ENCODE assay signal across 9 mouse cellular contexts in the genomic region with DNA sequence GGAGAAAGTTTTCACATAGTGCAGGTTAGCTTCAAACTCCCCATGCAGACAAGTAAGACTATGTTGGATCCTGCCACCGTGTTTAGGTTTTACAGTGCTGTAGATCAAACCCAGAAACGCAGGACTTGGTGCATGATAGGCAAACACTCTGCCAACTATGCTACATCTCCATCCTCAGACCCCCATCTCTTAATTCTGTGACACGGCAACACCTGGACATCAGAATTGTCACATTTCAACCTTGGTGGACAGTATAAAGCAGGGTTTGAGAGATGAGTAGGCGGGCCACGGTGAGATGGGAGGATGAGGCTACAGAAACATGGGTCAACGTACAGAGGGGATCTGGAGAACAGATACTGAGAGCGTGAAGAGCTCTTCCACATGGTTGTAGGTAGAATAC.
DNase-seq lines count a peak whose midpoint lies in the region; ATAC-seq and TF ChIP-seq lines count a peak whose summit lies in the region.
"Had no signal": no experiment of that assay in that cellular context is flagged by ENCODE, and none has a peak within 500 bp of the region (broad histone marks: within the 10 kb centered on the region; RNA-seq: fewer than 3 reads in every experiment).

No protein-coding gene starts in this region.

- no peak overlapping the region for H3K9ac ChIP-seq in forebrain, embryonic 15.5 days (replicated peaks)

- peak overlapping the region; percentile 47 for H3K4me3 ChIP-seq in heart, embryonic 10.5 days
- peak overlapping the region; percentile 62 for H3K4me3 ChIP-seq in E14TG2a.4 (replicated peaks; ENCODE audit: low read length)
- H3K4me3 ChIP-seq in forebrain, embryonic 15.5 days, result peak overlapping the region; percentile 37
- H3K4me3 ChIP-seq in midbrain, embryonic 10.5 days, result peak overlapping the region; percentile 51

- H3K27me3 ChIP-seq in heart, embryonic 10.5 days (ENCODE audit: insufficient read depth, poor library complexity, severe bottlenecking), result no peaks in the 10 kb centered on the region
- no peaks in the 10 kb centered on the region for H3K27me3 ChIP-seq in E14TG2a.4 (ENCODE audit: insufficient read depth, low read length)
- no peaks in the 10 kb centered on the region for H3K27me3 ChIP-seq in forebrain, embryonic 15.5 days
- H3K27me3 ChIP-seq in midbrain, embryonic 10.5 days (ENCODE audit: low read depth, poor library complexity, severe bottlenecking), result no peaks in the 10 kb centered on the region

- 88% methylated on average over 7 of the region's 7 CpGs for WGBS in heart, embryonic 10.5 days
- 88% methylated on average over 7 of the region's 7 CpGs for WGBS in forebrain, embryonic 15.5 days
- WGBS in midbrain, embryonic 10.5 days, result 78% methylated on average over 7 of the region's 7 CpGs

- H3K9me3 ChIP-seq in heart, embryonic 10.5 days, result no peaks in the 10 kb centered on the region
- no peaks in the 10 kb centered on the region for H3K9me3 ChIP-seq in E14TG2a.4 (ENCODE audit: low read length)
- H3K9me3 ChIP-seq in forebrain, embryonic 15.5 days, result no peaks in the 10 kb centered on the region
- H3K9me3 ChIP-seq in midbrain, embryonic 10.5 days (replicated peaks), result no peaks in the 10 kb centered on the region

- intact Hi-C loops in gastrocnemius, postnatal 14 days (cut with DNase I; ENCODE audit: low total_unique reads), result no loop called here

- peak overlapping the region; percentile 37 for H3K4me2 ChIP-seq in forebrain, embryonic 15.5 days (replicated peaks)

- no peaks in the 10 kb centered on the region for H3K36me3 ChIP-seq in heart, embryonic 10.5 days
- no peaks in the 10 kb centered on the region for H3K36me3 ChIP-seq in E14TG2a.4 (ENCODE audit: insufficient read depth, low read length)
- no peaks in the 10 kb centered on the region for H3K36me3 ChIP-seq in forebrain, embryonic 15.5 days
- H3K36me3 ChIP-seq in midbrain, embryonic 10.5 days, result no peaks in the 10 kb centered on the region

- TF ChIP-seq CTCF in E14TG2a.4 (conservative IDR thresholded peaks at IDR 0.05; ENCODE audit: low read length), result no peak

- ATAC-seq in forebrain, embryonic 15.5 days (replicated peaks), result peak; percentile 27

- H3K27ac ChIP-seq in heart, embryonic 10.5 days, result 0 out of 2 replicates have a peak overlapping the region, but pooled peaks have one; percentile 39
- H3K27ac ChIP-seq in forebrain, embryonic 15.5 days (replicated peaks), result 0 out of 2 replicates have a peak overlapping the region, but pooled peaks have one; percentile 3
- H3K27ac ChIP-seq in midbrain, embryonic 10.5 days (replicated peaks), result peak overlapping the region; percentile 90
- H3K27ac ChIP-seq: macrophage had no signal

- H3K4me1 ChIP-seq in heart, embryonic 10.5 days, result no peaks in the 10 kb centered on the region
- peaks cover 11% of the 10 kb centered on the region for H3K4me1 ChIP-seq in E14TG2a.4 (replicated peaks; ENCODE audit: low read depth, low read length)
- peaks cover 4% of the 10 kb centered on the region for H3K4me1 ChIP-seq in forebrain, embryonic 15.5 days
- peaks cover 44% of the 10 kb centered on the region for H3K4me1 ChIP-seq in midbrain, embryonic 10.5 days

- DNase-seq in heart, embryonic 10.5 days (ENCODE audit: low spot score), result no peak
- no peak for DNase-seq in heart, adult 9 months (ENCODE audit: low spot score in 2 of 2)
- DNase-seq in midbrain, embryonic 10.5 days (ENCODE audit: low spot score), result no peak
- no peak for DNase-seq in gastrocnemius, postnatal 14 days
- no peak for DNase-seq in spleen, postnatal 10 days (ENCODE audit: low spot score in 2 of 2)
- DNase-seq in cerebellum, adult 9-11 months, result no peak

Comparison
In these comparisons a context has a peak if more than half of its experiments do, and no peak if none do; other contexts are left out.
1. H3K27ac ChIP-seq: peak in every context shown above with its lines; median percentile 90 in midbrain, embryonic 10.5 days; 39 in heart, embryonic 10.5 days; 3 in forebrain, embryonic 15.5 days.